Mouse (Mus musculus): ENCODE measurements around the gene Ptpn6.
A peak's percentile ranks its signal among the peaks of the same experiment; 100 is the strongest.

The Ptpn6 gene

DNA sequence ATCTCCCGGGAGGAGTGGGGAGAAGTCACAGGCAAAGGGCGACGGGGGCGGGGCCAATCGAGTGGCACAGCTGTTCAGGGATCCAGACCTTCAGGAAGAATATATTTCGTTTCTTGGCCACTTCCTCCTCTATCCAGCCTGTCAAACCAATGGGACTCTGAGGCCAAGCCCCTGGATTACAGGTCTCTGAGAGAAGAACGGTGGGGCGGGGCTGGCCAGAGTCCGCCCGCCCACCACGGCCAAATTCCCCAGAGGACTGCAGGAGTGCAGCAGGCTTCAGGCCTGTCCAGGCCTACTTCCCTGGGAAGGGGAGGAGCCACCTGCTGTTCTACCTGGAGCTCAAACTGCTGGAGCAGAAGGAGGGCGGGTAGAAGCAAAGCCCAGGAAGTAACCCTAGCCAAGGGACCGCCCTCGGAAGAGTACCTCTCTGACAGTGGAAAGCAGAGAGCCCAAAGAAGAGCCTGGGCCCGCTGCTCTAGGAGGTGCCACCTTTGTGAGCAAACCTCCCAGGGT is at the start of gene Ptpn6:
Ptpn6 (minus strand) TSS at position 204 of the 513 bp plus-strand sequence.
- peak; percentile 71 for DNase-seq

DNA sequence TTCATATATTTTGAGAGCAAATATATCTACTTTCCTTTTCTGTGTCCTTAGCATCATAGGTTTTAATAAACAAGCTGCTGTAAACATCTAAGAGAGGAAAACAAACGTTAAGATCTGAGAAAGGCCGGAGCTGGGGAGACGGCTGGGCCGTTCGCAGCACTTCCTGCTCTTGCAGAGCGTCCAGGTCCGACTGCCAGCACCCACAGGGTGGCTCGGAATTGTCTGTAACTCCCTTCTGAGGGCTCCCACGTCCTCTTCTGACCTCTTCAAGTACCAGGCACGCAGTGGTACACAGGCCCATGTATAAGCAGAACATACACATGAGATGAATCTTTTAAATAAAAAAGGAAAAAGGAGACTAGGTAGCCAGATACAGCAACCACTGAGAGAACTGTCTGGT is 49.2 kb upstream of the Ptpn6 start:
- DNase-seq: no peak

DNA sequence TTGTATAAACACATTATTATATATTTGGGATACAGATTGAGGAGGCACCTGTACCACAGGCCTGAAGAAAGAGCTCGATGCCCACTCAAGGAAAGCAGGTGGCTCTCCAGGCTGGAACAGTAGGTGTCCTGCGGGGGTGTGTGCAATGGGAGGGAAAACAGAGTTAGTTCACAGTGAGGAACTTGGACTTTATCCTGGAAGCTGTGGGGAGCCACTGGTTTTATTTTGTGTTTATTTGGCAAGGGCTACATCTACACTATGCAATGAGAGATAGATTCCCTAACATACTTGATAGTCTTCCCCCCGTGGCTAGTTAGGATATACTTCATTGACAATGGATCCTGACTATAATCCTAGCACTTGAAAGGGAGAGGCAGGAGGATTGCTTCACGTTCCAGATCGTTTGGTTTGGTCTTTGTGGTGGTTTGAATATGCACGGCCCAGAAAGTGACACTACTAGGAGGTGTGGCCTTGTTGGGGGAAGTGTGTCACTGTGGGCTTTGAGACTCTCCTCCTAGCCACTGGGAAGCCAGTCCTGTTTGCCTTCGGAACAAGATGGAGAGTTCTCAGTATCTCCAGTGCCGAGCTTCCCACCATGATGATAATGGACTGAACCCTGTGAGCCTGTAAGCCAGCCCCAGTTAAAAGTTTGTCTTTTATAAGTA is 48.4 kb upstream of the Ptpn6 start:
- no peak for DNase-seq

DNA sequence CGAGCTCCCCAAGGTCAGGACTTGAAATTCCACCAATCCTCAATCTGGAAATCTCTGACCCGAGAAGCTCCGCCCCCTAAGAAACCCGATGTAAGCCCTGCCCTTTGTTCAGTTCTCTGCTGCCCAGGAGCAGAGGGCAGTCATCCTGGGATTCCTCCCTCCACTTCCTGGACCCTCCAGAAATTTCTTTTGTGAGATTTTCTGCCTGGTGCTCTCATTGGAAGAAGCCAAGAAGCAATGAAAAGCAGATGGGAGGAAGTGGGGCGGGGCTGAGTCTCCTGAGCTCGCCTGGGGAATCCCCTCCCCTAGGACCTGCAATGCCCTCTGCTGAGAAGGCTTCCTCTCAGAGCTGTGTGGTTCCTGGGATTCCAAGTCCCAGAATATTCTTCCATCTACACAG is 43.9 kb upstream of the Ptpn6 start:
- DNase-seq: peak; percentile 70

DNA sequence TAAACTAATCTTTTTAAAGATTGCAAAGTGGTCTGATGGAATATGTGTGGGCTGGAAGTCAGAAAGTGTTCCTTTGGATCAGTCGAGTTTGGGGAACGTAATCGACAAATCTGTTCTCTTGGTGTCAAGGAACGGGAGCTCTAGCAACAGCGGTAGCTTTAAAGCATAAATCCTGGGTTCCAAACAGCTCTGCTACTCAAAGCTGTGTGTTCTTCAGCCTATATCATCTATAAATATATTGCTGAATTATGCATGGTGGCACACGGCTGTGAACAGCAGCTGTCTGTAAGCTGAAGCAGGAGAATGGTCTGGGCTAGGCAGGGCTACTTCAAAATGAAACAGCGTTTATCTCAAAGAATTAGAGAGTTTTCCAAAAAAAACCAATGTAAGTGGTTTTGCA is 42.4 kb upstream of the Ptpn6 start:
- DNase-seq: no peak

DNA sequence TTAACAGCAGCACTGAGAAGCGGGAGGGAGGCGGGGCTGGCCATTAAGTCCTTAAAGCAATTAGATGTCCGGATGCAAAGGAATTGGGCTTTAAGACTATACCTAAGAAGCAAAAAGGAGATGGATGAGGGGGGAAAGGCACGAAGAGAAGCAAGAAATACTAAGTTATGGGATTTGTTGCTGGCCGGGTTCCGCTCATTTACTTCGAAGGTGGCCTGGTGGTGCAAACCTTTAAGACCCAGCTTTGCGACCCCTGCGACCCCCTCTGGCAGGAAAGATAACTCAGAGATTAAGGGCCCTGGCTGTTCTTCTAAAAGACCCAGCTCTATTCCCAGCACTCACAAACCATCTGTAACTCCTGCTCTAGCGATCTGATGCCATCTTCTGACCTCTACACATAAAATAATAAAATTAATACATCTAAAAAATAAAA is 41.5 kb upstream of the Ptpn6 start:
- peak; percentile 34 for DNase-seq

DNA sequence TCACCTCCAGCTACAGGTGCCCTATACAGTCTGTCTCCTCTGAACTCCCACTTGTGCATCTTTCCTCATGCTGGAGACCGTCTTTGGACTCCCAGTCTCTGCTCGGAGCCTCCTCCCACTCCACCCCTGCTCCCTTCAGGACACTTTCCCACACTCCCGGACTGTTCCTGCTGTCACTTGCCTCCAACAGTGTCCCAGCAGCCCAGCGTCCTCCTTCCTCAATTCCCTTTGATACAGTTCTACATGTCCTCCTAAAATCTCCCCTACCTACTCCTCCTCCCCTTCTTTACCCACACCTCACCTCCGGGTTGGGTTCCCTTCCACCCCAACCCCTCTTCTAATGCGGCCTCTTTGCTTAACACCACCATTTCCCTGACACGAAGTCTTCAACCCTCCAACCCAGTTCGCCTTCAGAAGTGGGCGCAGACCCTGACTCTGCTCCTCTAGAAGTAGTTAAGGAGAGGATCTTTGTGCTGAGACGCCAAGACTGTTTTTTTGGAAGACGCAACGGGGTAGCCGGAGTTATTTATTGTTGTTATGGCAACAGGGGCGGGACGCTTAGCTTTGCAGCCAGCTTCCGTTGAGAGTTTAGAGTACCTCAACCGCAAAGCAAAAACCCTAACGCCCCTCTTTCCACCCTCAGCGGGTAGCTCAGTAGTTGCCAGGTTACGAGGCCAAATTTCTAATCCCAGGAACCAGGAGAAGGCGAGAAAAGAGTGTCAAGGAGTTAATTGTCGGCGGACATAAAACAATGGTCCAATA is 40.9 kb upstream of the Ptpn6 start, which contains the start of gene Lrrc23:
Lrrc23 (minus strand) TSS at position 506 of the 762 bp plus-strand sequence.
- peak; percentile 74 for DNase-seq

DNA sequence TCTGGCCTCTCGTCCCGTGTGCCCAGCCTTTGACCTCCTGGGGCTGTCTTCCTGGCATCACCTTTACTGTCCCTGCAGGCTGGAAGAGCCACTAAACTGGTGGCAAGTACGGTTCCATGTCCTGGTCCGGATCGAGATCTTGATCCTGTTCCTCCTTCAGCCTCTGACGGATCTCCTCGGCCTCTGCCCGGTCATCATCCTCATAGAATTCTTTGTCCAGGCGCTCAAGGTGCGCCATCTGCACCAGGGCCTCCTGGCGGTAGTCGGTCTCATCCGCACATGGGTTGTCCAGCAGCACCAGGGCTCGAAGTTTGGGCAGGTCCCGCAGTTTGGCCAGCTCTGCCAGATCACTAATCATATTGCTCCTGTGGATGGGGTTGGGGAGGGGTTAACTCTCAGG is 32.0 kb upstream of the Ptpn6 start:
- DNase-seq: no peak

DNA sequence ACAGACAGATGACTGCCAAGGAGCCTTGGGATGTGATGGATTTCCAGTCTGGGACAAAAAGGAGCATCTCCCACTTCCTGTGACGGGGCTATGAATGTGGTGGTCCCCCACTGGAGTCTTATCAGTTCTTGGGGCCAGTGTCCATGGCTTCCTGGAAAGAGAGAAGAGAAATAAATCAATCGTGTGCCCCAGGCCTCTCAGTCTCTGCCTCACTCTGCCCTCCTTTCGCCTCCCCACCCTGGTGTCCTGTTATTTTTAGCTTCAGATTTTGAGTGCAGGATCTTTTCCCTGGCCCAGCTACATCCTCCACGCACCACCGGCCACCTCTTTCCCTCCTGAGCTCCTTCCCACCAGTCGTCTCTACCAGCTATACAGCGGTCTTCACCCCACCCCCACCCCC is 31.5 kb upstream of the Ptpn6 start:
- DNase-seq: no peak

DNA sequence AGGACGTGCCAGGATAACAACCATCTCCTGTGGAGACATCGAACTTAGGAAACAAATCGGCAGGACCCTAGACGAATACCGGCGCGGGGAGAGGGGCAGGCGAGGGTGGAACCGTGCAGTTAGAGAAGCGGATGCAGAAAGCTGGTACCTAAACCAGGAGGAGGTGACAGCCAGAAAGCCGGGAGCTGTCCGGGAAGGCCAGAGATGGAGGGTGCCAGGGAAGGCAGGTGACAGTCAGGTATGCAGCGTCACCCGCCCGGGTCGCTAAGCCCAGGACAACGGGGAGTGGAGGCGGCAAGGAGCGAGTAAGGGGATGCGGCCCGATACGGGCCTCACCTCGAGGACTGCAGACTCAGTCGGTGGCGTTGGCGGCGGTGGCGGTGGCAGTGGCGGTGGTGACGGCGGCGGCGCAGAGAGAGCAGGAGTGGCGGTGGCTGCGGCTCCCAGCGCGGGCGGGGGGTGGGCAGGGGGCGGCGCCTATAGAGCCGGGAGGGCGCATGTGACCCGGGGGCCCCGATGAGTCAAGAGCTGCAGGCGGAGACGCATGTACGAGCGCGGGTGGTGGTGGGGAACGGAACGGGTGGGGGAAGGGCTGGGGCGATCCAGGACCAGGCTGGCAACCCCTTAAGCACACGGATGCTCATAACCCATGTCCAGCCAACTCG is 30.7 kb upstream of the Ptpn6 start, which contains the start of gene Eno2:
Eno2 (minus strand) TSS at position 573 of the 665 bp plus-strand sequence.
- peak; percentile 80 for DNase-seq

DNA sequence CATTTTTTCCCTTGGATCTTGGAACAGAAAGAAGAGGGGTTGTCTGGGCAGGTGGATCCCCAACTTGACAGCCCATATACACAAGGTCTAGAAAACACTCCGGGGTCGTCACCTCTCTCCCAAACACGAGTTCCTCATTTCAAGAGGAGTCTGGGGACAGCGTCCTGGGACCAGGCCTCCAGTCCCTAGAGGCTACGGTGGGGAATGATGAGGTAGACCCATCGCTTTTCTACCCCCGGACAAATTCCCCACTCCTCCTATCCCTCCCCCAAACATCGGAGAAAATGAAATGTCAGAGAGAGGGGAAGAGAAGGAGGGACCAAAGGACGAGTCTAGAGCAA is 30.2 kb upstream of the Ptpn6 start:
- no peak for DNase-seq

DNA sequence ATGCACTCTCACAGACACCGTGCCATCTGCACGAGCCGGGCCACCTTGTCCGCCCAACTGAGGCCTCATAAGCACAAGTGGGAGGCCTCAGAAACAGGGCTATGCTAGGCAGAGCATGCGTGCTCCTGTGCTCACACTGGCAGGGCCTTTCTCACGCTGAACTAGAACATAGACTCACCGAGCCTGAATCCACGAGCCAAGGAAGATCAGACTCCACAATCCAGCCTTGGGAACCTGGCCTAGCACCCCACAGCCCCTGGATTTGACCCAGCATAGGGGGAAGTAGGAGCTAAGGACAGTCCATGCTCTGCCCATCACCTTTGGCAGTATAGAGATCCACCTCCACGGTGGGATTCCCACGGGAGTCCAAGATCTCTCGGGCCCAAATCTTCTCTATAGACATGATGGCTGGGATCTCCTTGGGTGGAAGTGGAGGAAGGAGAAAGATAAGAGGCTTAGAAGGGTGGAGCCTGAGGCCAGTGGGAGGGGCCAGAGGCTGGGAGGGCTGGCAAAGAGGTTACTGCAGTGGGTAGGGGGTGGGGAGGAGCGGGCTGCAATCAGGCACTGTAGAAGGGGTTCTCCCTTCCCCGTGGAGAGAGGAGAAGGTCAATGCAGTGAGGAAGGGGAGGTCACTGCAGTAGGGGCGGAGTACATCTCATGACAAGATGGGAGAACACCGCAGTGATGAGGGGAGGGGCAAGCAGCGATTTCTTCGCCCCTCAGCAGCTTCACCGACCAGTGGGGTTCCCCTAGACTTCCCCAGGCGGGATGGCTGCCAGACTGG is 29.6 kb upstream of the Ptpn6 start:
- DNase-seq: peak; percentile 61

DNA sequence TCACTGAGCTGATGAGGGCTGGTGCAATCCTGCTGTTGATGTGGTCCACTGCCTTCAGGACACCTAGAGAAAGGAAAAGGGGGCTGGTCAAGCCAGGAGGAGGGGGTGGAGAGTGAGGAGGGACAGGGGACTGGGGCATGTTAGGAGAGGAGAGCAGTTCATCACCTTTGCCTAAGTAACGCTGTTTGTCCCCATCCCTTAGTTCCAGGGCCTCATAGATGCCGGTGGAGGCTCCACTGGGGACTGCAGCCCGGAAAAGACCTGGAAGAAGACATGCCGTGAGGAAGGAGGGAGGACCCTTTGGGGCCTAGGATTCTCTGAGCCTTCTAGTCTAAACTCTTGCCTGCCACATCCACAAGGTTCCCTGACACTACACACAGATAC is 29.0 kb upstream of the Ptpn6 start:
- no peak for DNase-seq

DNA sequence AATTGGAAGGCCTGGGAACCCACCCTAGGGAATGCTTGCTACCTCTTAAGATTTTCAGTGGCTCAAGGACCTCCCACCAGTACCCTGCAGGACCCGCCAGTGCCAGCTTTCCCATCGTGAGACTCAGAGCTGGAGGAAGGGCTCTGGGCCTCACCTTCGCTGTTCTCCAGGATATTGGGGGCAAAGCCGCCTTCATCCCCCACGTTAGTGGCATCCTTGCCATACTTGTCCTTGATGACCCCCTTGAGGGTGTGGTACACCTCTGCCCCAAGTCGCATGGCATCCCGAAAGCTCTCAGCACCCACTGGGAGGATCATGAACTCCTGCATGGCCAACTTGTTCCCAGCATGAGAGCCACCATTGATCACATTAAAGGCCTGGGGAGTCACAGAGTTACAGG is 27.4 kb upstream of the Ptpn6 start:
- no peak for DNase-seq

DNA sequence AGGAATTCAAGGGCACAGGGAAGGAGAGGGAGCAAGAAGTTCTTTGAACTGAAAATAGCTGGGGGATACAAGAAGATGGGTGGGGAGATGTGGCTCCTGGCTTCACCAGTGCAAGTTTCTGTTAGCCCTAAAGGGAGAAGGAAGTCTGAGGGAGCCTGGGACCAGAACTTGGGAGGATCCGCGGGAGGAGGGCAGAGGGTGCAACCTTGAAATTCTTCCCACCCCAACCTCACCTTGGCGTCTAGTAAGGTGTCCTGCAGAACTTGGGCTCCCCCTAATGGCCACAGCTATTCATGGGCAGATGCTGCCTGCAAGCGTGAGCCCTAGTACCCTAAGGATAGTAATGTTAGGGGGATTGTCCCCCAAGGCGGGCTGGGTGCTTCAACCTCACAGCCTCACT is 20.7 kb upstream of the Ptpn6 start:
- peak; percentile 92 for DNase-seq

DNA sequence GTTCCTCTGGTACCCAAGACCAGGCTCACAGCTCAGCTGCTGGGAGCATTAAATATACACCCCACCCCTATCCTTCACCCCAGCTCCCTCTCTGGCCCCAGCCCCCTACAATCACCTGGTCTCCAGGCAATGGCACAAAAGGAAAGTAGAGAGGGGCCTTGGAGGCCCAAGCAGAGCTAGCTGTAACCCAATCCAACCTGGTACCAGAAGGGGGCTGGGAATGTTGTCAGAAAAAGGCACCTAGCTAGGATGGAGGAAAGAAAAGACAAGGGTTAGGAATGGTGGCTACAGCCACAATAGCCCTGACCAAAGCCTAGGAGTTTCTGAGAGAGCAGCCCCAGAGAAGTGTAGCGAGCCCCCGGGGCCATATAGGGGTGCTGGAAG is 20.3 kb upstream of the Ptpn6 start:
- DNase-seq: no peak

DNA sequence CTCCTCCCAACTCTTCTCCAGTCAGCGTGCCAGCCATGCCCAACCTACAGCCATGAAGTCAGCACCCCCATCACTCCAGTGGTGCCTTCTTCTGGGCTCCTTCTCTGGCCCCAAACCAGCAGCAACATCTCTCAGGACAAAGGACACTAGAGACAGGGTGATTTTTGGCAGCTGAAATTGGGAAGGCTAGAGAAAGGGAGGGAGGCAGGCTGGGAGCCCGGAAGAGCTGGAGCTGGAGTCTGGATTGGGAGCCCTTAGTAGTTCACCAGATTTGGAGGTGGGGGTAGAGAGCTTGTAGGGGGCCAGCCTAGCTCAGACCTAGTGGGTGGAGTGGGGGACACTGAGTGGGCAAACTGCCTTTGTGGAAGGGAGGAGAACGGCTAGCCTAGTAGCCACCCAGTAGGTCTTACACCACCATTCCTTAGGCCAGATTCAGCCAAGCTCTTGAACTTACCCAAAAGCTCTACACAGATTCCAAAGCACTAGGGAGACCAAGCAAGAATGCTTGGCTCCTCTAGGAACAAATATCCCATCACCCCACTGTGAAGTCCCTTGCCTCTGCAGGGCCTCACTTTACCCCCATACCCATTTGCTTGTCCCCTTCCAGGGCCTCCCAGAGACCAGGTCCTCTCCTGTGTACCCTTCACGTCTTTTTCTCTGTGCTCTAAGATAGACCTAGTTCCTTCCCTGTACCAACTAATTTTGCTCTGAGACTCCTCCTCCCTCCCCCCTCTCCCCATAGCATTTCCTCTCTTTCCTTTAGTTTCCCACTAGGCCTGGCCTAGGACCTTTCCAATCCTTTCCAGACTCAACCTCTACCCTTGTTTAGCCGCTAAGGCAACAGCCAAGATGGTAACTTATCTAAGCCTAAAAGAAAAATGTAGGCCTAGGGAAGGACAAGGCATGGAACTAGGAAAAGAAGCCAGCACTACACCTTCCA is 19.7 kb upstream of the Ptpn6 start:
- no peak for DNase-seq

DNA sequence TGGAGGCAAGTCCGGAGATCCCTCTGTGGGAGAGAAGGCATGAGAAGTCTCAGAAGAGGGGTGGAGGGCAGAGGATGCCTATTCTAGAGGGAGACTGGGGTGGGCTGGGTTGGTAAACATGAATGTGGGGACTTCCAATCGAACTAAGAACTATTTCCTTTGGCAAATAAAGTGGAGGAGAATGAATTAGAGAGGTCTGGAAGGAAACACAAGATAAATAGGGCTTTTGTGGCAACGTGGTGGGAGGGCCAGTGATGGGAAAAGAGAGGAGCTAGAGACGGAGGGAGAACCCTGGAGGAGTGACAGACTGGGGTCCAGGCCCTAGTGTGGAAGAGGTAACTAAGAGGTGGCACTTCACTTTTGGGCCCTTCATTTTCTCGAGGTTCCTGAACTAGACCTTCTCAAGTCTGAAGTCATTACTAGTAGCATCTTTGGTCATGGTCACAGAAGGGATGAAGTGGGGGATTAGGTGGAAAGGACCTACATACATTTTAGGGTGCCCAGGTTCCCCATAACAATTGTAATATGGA is 18.9 kb upstream of the Ptpn6 start:
- no peak for DNase-seq

DNA sequence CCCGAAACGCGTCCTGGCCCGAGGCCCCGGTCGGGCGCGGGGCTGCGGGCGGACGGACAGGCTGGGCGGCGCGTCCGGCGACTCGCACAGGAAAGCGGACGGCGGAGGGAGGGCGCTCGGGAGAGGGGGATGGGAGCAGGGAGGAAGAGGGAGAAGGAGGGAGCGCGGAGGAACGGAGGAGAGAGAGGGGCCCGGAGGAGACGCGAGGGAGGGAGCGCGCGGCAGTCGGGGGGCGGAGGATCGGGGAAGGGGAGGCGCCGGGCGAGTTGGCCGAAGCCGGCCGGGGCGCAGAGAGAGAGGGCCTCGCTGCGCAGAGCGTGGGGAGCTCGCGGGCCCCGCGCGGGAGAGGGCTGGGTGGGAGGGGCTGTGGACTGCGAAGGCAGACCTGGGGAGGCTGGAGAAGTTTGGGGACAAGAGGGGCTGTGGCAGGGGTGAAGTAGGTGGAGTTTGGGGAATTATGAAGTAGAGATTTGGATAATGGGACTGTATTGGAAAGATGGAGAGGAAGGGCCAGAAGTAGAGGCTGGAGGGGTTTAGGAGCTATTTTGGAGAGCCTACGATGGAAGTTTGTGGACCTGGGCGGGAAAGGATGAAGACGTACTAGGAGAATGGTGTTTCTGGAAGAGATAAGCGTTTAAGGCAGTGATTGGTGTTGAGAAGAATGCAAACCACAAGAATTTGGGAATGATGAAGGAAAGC is 18.3 kb upstream of the Ptpn6 start:
- no peak for DNase-seq

DNA sequence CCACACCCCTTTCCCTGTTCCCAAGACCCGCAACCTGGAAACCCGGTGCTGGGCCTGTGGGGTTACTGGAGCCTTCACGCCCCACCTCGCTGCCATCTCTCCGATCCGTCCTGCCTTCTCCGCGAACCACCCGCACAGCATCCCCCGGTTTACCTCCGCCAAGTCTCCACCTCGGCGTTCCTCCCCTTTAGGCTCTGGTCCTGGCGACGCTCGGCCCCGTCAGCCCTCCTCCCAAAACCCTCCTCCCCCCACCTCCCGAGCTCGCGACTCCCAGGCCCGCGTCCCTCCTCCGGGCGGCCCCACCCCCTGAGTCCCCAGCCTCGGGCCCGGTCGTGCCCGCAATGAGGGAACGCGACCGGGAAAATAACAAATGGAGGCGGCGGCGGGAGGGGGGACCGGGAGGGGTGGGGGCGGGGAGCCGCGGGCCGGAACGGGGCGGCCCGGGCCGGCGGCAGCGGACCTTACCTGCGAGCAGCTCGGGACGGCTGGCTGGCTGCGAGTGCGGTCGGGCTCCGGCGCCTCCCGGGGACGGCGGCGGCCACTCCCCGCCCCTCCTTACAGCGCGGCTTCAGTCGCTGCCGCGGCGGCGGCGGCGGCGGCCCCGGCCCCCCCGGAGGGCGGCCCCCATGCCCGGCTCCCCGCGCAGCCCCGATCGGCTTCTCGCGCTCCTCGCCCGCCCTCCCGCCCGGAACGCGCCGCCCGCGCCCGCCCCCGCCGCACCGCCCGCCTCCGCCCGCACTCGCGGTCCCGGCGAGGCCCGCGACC is 17.5 kb upstream of the Ptpn6 start, which contains the start of the genes Gm45234 and Atn1:
Gm45234 (minus strand) TSS at position 191 of the 765 bp plus-strand sequence.
Atn1 (minus strand) TSS at position 694 of the 765 bp plus-strand sequence.
- DNase-seq: peak; percentile 63
